Mouse (Mus musculus): ENCODE measurements at regions not wholly inside any gene's neighbourhood (a gene's known extent, or its start where the extent isn't known, plus 50 kb on each side); places are given as distances from the start of the nearest gene placed in this dataset.

DNA sequence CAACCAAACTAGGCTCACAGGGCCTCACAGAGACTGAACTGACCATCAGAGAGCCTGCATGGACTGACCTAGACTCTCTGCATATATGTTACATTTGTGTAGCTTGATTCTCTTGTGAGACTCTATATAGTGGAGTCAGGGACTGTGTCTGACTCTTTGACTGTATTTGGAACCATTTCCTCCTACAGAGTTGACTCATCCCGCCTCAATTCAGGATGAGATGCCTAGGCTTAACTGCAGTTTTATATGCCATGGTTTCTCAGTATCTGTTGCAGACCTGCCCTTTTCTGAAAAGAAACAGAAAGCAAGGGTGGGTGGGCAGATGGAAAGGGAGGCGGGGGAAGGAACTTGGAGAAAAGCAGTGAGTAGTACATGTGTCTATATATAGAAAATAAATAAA is 441.9 kb downstream of the Tmem161b start:
- Histone ChIP-seq H3K36me3 (ENCODE audit: control insufficient read depth, insufficient read depth, low read length) (no peaks in the 10 kb centered on the region), H3K27me3 (ENCODE audit: control insufficient read depth, insufficient read depth, low read length) (no peaks in the 10 kb centered on the region), H3K27ac (replicated peaks) (no peak overlapping the region), H3K4me3 (ENCODE audit: low read depth, low read length) (no peak overlapping the region), H3K4me2 (replicated peaks; ENCODE audit: low read depth) (no peak overlapping the region), H3K4me1 (replicated peaks; ENCODE audit: control insufficient read depth, insufficient read depth) (no peaks in the 10 kb centered on the region), H3K9me3 (ENCODE audit: control insufficient read depth, low read length) (no peaks in the 10 kb centered on the region), H3K9ac (ENCODE audit: low read length) (no peak overlapping the region)
- TF ChIP-seq EP300 (optimal IDR thresholded peaks at IDR 0.05), result no peak
- no peak for TF ChIP-seq CTCF (IDR thresholded peaks at IDR 0.05; ENCODE audit: low read depth)
- ATAC-seq (ENCODE audit: low FRiP score, low TSS enrichment) (no peak), DNase-seq (ENCODE audit: low spot score) (no peak)
- WGBS, result 83% methylated on average over 2 of the region's 2 CpGs

DNA sequence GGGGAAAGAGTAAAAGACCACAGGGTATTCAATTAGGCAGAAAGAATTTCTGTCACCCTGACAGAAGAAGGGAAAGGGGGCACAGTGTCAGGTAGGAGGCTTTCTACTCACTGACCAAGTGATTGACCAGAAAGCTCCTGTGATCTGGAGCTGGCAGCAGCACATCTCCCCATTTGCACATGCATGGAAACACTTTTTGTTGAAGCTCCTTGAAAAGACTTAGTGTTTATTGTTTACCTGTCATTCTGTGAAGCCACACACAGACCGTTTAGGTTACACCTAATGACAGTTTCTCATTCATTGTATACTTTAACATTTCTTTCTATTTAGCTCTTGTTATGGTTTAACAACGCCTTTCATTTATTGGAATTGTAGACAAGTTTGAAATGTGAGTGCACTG is 458.9 kb downstream of the Tmem161b start:
- TF ChIP-seq EP300 (optimal IDR thresholded peaks at IDR 0.05) (no peak), CTCF (IDR thresholded peaks at IDR 0.05; ENCODE audit: low read depth) (no peak)
- Histone ChIP-seq H3K9me3 (ENCODE audit: control insufficient read depth, low read length) (no peaks in the 10 kb centered on the region), H3K4me1 (replicated peaks; ENCODE audit: control insufficient read depth, insufficient read depth) (no peaks in the 10 kb centered on the region)

DNA sequence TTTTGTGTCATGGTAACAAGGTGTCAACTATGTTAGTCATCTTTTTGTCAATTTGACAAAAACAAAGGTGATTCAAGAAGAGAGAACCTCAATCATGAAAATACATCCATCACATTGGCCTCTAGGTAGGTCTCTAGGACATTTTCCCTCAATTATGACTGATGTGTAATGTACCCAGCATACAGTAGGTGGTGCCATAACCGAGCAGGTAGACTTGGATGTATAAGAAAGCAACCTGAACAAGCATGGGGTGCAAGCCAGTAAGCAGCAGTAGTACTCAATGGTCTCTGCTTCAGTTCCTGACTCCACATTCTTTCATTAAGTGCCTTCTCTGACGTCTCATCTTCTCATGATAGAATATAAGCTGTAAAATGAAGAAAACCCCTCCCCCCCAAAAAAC is 463.8 kb downstream of the Tmem161b start:
- TF ChIP-seq CTCF (IDR thresholded peaks at IDR 0.05; ENCODE audit: low read depth), result peak; percentile 27; the same call in 1 of the 2 replicates
- TF ChIP-seq EP300 (optimal IDR thresholded peaks at IDR 0.05), result no peak
- Histone ChIP-seq H3K27ac (replicated peaks) (no peak overlapping the region), H3K9ac (ENCODE audit: low read length) (no peak overlapping the region), H3K9me3 (ENCODE audit: control insufficient read depth, low read length) (no peaks in the 10 kb centered on the region), H3K27me3 (ENCODE audit: control insufficient read depth, insufficient read depth, low read length) (no peaks in the 10 kb centered on the region), H3K4me3 (ENCODE audit: low read depth, low read length) (no peak overlapping the region), H3K4me2 (replicated peaks; ENCODE audit: low read depth) (no peak overlapping the region), H3K4me1 (replicated peaks; ENCODE audit: control insufficient read depth, insufficient read depth) (no peaks in the 10 kb centered on the region), H3K36me3 (ENCODE audit: control insufficient read depth, insufficient read depth, low read length) (no peaks in the 10 kb centered on the region)
- ATAC-seq (ENCODE audit: low FRiP score, low TSS enrichment), result no peak
- DNase-seq (ENCODE audit: low spot score), result no peak
- WGBS, result 54% methylated on average over 2 of the region's 2 CpGs

More for the DNA sequence above, 458.9 kb downstream of the Tmem161b start:
- H3K4me3 ChIP-seq (ENCODE audit: low read depth, low read length), result no peak overlapping the region
- H3K9ac ChIP-seq (ENCODE audit: low read length), result no peak overlapping the region
- H3K27me3 ChIP-seq (ENCODE audit: control insufficient read depth, insufficient read depth, low read length), result no peaks in the 10 kb centered on the region
- H3K36me3 ChIP-seq (ENCODE audit: control insufficient read depth, insufficient read depth, low read length), result no peaks in the 10 kb centered on the region
- WGBS, result 38% methylated on average over 2 of the region's 2 CpGs
- no peak overlapping the region for H3K27ac ChIP-seq (replicated peaks)
- no peak overlapping the region for H3K4me2 ChIP-seq (replicated peaks; ENCODE audit: low read depth)
- ATAC-seq (ENCODE audit: low FRiP score, low TSS enrichment), result no peak
- DNase-seq (ENCODE audit: low spot score), result no peak

DNA sequence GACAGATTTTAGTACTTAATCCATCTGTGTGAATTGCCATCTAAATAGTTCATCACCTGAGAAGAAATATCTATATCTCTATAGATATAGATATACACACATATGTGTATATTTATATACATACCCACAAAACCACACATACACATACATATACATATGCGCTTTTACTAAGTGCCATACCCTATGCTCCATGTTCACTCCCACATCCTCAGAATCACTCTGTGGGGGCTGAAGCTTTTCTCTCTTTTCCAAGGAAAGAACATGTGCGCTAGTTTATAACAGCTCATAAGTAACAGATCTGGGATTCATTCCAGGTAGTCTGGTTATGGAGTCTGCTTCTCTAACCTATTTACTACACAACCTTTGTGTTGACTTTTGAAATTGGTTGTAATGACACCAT is 471.4 kb downstream of the Tmem161b start:
- H3K27me3 ChIP-seq (ENCODE audit: control insufficient read depth, insufficient read depth, low read length), result no peaks in the 10 kb centered on the region
- ATAC-seq (ENCODE audit: low FRiP score, low TSS enrichment), result no peak
- DNase-seq (ENCODE audit: low spot score), result no peak
- H3K36me3 ChIP-seq (ENCODE audit: control insufficient read depth, insufficient read depth, low read length), result no peaks in the 10 kb centered on the region
- H3K4me3 ChIP-seq (ENCODE audit: low read depth, low read length), result no peak overlapping the region
- H3K4me1 ChIP-seq (replicated peaks; ENCODE audit: control insufficient read depth, insufficient read depth), result no peaks in the 10 kb centered on the region
- TF ChIP-seq CTCF (IDR thresholded peaks at IDR 0.05; ENCODE audit: low read depth) (no peak), EP300 (optimal IDR thresholded peaks at IDR 0.05) (no peak)
- 88% methylated on average over 2 of the region's 2 CpGs for WGBS
- no peak overlapping the region for H3K4me2 ChIP-seq (replicated peaks; ENCODE audit: low read depth)
- H3K27ac ChIP-seq (replicated peaks), result no peak overlapping the region
- no peaks in the 10 kb centered on the region for H3K9me3 ChIP-seq (ENCODE audit: control insufficient read depth, low read length)
- no peak overlapping the region for H3K9ac ChIP-seq (ENCODE audit: low read length)

- WGBS, result 28% methylated on average over 3 of the region's 3 CpGs
- H3K4me3 ChIP-seq (ENCODE audit: low read depth, low read length), result no peak overlapping the region
- ATAC-seq (ENCODE audit: low FRiP score, low TSS enrichment) (no peak), DNase-seq (ENCODE audit: low spot score) (no peak)
- H3K9ac ChIP-seq (ENCODE audit: low read length), result no peak overlapping the region
- H3K9me3 ChIP-seq (ENCODE audit: control insufficient read depth, low read length), result no peaks in the 10 kb centered on the region
- no peak overlapping the region for H3K4me2 ChIP-seq (replicated peaks; ENCODE audit: low read depth)
- no peaks in the 10 kb centered on the region for H3K4me1 ChIP-seq (replicated peaks; ENCODE audit: control insufficient read depth, insufficient read depth)
- H3K27ac ChIP-seq (replicated peaks), result no peak overlapping the region
- H3K36me3 ChIP-seq (ENCODE audit: control insufficient read depth, insufficient read depth, low read length), result no peaks in the 10 kb centered on the region
- TF ChIP-seq EP300 (optimal IDR thresholded peaks at IDR 0.05) (no peak), CTCF (IDR thresholded peaks at IDR 0.05; ENCODE audit: low read depth) (no peak)
- no peaks in the 10 kb centered on the region for H3K27me3 ChIP-seq (ENCODE audit: control insufficient read depth, insufficient read depth, low read length)
Observed at GRCm38 (mm10) chr13:84698472-84699080, 476.5 kb downstream of the Tmem161b start.

DNA sequence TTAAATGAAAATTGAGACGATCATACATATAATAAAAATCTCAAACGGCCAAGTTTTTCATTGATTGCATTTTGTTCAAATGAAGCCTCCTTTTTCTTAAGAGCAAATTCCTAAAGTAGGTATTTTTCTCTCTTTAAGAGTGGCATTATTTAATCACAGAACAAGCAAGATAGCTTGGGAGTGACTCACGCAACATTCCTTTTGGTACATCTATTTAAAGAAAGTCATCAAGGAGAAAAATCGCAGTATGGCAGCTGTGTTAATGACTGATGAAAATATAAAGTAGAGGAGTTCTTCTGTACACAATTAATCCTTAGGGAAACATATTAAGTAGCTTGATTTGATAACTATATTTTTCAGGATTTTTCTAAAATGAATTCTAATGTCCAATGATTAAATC is 448.0 kb upstream of the Ccnh start:
- no peaks in the 10 kb centered on the region for H3K27me3 ChIP-seq (ENCODE audit: control insufficient read depth, insufficient read depth, low read length)
- no peak for DNase-seq (ENCODE audit: low spot score)
- no peak overlapping the region for H3K4me3 ChIP-seq (ENCODE audit: low read depth, low read length)
- H3K4me2 ChIP-seq (replicated peaks; ENCODE audit: low read depth), result no peak overlapping the region
- no peaks in the 10 kb centered on the region for H3K9me3 ChIP-seq (ENCODE audit: control insufficient read depth, low read length)
- WGBS, result 67% methylated on average over 4 of the region's 4 CpGs
- H3K4me1 ChIP-seq (replicated peaks; ENCODE audit: control insufficient read depth, insufficient read depth), result no peaks in the 10 kb centered on the region
- H3K27ac ChIP-seq (replicated peaks), result no peak overlapping the region
- no peak overlapping the region for H3K9ac ChIP-seq (ENCODE audit: low read length)
- no peaks in the 10 kb centered on the region for H3K36me3 ChIP-seq (ENCODE audit: control insufficient read depth, insufficient read depth, low read length)
- TF ChIP-seq CTCF (IDR thresholded peaks at IDR 0.05; ENCODE audit: low read depth) (no peak), EP300 (optimal IDR thresholded peaks at IDR 0.05) (no peak)
- ATAC-seq (ENCODE audit: low FRiP score, low TSS enrichment), result no peak
